Mouse (Mus musculus) heart, embryonic 14.5 days (tissue): Measurements from ENCODE around the gene Cox7b. TPM values are rescaled to one million over a fixed set of nuclear protein-coding genes. Genes with fewer than 3 reads are reported as not detected.
"Not testable (repeated sequence)": the region's sequence is repeated elsewhere in the genome, so short reads cannot be mapped to it uniquely, and the experiment has no call there.

Experiments used
- ATAC-seq: fragments of 200-750 bp; cut with Nextera tagmentation; 2 replicates; pipeline ENCODE4 v1.8.0; 2017; ENCODE audit warnings: low read depth, moderate TSS enrichment; ENCODE audit not compliant: insufficient number of reproducible peaks, insufficient read depth, low FRiP score
- H3K27ac ChIP-seq, 2 experiments: fragments of 200-500 bp in 1 of 2; fragments of 300-500 bp in 1 of 2; sonication (generic) in 1 of 2; replicated peaks in 1 of 2; 2 replicates each; pipeline ENCODE4 v1.5.1; 2012 to 2014; ENCODE audit warnings: low read depth in 2 of 2, low read length in 2 of 2, control low read depth in 1 of 2, mild to moderate bottlenecking in 1 of 2, mixed read lengths in 1 of 2; ENCODE audit not compliant: control insufficient read depth in 1 of 2, insufficient read depth in 1 of 2
- H3K27me3 ChIP-seq: fragments of 300-500 bp; sonication (generic); 2 replicates; pipeline ENCODE4 v1.6.1; 2014; ENCODE audit warnings: mild to moderate bottlenecking, low read length, control low read depth; ENCODE audit not compliant: control insufficient read depth, insufficient read depth
- H3K36me3 ChIP-seq: fragments of 300-500 bp; sonication (generic); 2 replicates; pipeline ENCODE4 v1.6.1; 2014; ENCODE audit warnings: mild to moderate bottlenecking, control low read depth, low read length, mixed read lengths; ENCODE audit not compliant: control insufficient read depth, insufficient read depth
- H3K4me1 ChIP-seq, 2 experiments: fragments of 200-500 bp in 1 of 2; fragments of 300-500 bp in 1 of 2; sonication (generic) in 1 of 2; 2 replicates each; pipeline ENCODE4 v1.6.1; 2012 to 2014; ENCODE audit warnings: low read length in 2 of 2, control low read depth in 1 of 2, mixed read lengths in 1 of 2; ENCODE audit not compliant: control insufficient read depth in 2 of 2, insufficient read depth in 2 of 2
- H3K4me2 ChIP-seq: fragments of 300-500 bp; sonication (generic); 2 replicates; pipeline ENCODE4 v1.6.1; 2014; ENCODE audit warnings: mild to moderate bottlenecking, low read length
- H3K4me3 ChIP-seq, 2 experiments: fragments of 200-500 bp in 1 of 2; fragments of 300-500 bp in 1 of 2; sonication (generic) in 1 of 2; 2 replicates each; pipeline ENCODE4 v1.5.1; 2012 to 2014; ENCODE audit warnings: low read length in 2 of 2, mild to moderate bottlenecking in 2 of 2, control low read depth in 1 of 2, low read depth in 1 of 2, moderate library complexity in 1 of 2; ENCODE audit not compliant: control insufficient read depth in 1 of 2, insufficient read depth in 1 of 2
- H3K9ac ChIP-seq: fragments of 300-500 bp; sonication (generic); 2 replicates; pipeline ENCODE4 v1.6.1; 2014; ENCODE audit warnings: mild to moderate bottlenecking, low read length
- H3K9me3 ChIP-seq: fragments of 300-500 bp; sonication (generic); 2 replicates; pipeline ENCODE4 v1.6.1; 2016; ENCODE audit warnings: low read length, control low read depth; ENCODE audit not compliant: control insufficient read depth
- WGBS: fragments of 180-500 bp; shearing (Covaris S2); extraction: QIAGEN DNeasy Blood & Tissue Kit; methylation state at CpG from one replicate; pipeline ENCODE4 v1.1.7; 2014; 5-methylcytosine and 5-hydroxymethylcytosine counted together
- polyA plus RNA-seq: library from polyadenylated mRNA; unstranded; fragments of >200 nt; fragmentation: Nextera tagmentation; extraction: Ambion mirVana; gene quantifications from 2 replicates; pipeline ENCODE4 v1.2.1, GENCODE M21; 2014

Gene Cox7b
- 1,059 and 1,079 TPM in 2 replicates for polyA plus RNA-seq

DNA sequence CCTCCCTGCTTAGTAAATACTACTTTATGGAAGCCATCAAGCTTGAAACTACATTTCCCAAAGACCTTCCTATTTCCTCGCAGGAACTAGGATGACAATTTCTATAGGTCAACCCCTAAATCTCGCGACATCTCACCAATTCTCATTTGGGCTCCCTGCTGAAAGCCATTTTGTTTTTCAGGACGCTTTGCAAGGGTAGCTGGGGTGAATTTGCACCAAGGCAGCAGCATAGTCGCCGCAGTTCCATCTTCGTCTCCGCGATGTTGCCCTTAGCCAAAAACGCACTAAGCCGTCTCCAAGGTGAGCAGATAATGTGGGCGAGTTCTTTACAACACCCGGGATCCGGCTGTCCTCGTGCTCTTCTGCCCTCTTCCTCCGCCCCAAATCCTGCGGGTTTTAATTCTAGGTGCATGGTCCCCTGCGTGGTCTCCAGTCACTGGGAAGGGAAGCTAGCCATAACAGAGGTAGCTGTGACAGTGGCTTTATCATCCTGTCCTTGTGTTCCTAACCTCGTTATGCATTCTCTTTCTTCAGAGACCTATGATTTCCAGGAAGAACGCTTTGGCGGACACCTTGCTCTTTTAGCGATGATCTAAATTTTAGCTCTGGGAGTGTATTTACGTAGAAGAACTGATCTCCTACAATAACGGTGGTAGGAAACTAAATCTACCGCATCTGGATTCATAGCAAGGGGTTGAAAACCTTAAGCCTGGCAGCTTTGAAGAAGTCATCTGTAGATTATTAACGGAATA is at the start of gene Cox7b:
Gene Cox7b, plus strand, starts transcription at position 130 of the 752 bp plus-strand sequence.
- Histone ChIP-seq H3K9me3 (no peaks in the 10 kb centered on the region), H3K27ac (peak within 1 kb of the TSS; percentile 89 to 95), H3K9ac (peak within 1 kb of the TSS; percentile 81), H3K27me3 (no peaks in the 10 kb centered on the region), H3K4me3 (peak within 1 kb of the TSS; percentile 52 to 68), H3K4me1 (no peaks in the 10 kb centered on the region; a peak in 1 of 4 replicates), H3K4me2 (peak within 1 kb of the TSS; percentile 60), H3K36me3 (peaks cover 24% of the 10 kb centered on the region)
- no peak for ATAC-seq
- WGBS = 16% methylated on average over 26 of the region's 26 CpGs

GRCm38 (mm10) chrX:106001605-106002004 is 13.9 kb upstream of the Cox7b start:
- Histone ChIP-seq H3K27ac (no peak overlapping the region), H3K4me3 (no peak overlapping the region), H3K4me2 (no peak overlapping the region), H3K9me3 (no peaks in the 10 kb centered on the region), H3K27me3 (no peaks in the 10 kb centered on the region), H3K9ac (no peak overlapping the region), H3K36me3 (peaks cover 18% of the 10 kb centered on the region), H3K4me1 (no peaks in the 10 kb centered on the region)
- ATAC-seq = no peak
- WGBS = 62% methylated on average over 1 of the region's 1 CpGs

DNA sequence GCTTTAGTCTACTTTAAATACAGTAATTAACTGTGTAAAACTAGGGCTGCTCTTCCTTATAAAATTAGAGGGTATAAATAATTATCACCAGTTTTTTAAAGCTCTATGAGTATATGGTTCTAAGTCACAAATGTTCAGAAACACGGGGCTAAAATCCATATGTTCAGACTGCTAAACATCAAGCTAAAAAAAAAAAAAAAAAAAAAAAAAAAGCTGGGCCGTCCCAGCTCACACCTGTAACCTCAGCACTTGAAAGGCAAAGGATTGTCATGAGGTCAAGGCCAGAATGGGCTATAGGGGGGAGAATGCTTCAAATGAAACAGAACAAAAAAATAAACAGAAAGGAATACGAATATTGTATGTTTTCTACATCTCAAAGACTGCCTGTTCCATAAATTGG is 4.7 kb upstream of the Cox7b start:
- no peaks in the 10 kb centered on the region for H3K36me3 ChIP-seq
- H3K4me2 ChIP-seq = peak overlapping the region; percentile 64
- H3K27me3 ChIP-seq = no peaks in the 10 kb centered on the region
- peak overlapping the region in 1 of 2 experiments; percentile 91; a peak in 1 of 4 replicates for H3K27ac ChIP-seq
- H3K4me1 ChIP-seq = peaks cover 2 to 4% of the 10 kb centered on the region in 2 experiments; a peak in 3 of 4 replicates
- 8% methylated on average over 3 of the region's 3 CpGs for WGBS
- no peaks in the 10 kb centered on the region for H3K9me3 ChIP-seq
- H3K4me3 ChIP-seq = peak overlapping the region; percentile 58 to 76
- peak overlapping the region; percentile 80 for H3K9ac ChIP-seq
- ATAC-seq = no peak

- no peaks in the 10 kb centered on the region for H3K27me3 ChIP-seq
- WGBS = 12% methylated on average over 45 of the region's 45 CpGs
- H3K27ac ChIP-seq = peak within 1 kb of the TSS; percentile 91 to 92
- peak within 1 kb of the TSS; percentile 64 for H3K4me2 ChIP-seq
- H3K4me1 ChIP-seq = peaks cover 2 to 4% of the 10 kb centered on the region in 2 experiments; a peak in 3 of 4 replicates
- H3K9ac ChIP-seq = peak within 1 kb of the TSS; percentile 80
- no peaks in the 10 kb centered on the region for H3K9me3 ChIP-seq
- peak; percentile 88 for ATAC-seq
- H3K4me3 ChIP-seq = peak within 1 kb of the TSS; percentile 58 to 76
- H3K36me3 ChIP-seq = no peaks in the 10 kb centered on the region
Observed at GRCm38 (mm10) chrX:106011465-106012159, 3.9 kb upstream of the Cox7b start, which contains the start of gene Magt1. TSS of gene Magt1 (minus strand) at chrX:106011906.

DNA sequence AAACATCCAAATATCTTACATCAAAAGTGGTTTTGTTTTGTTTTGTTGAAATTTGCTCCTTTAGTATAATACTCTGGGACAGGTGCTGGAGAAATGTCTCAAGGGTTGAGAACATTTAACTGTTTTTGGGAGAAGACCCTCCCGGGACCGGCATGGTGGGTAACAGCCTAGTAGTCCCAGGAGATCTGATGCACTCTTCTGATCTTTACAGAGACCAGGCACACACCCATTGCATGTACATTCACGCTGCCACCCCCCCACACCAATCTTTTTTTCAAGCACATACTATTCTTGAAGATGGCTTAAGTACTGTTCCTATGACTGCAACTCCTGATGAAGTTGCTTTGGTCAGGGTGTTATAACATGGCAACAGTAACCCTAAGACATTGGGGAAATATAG is 2.9 kb upstream of the Cox7b start:
- no peak overlapping the region; a peak in 1 of 4 replicates for H3K4me3 ChIP-seq
- H3K4me1 ChIP-seq = peaks cover 2 to 4% of the 10 kb centered on the region in 2 experiments; a peak in 3 of 4 replicates
- peak overlapping the region; percentile 62 for H3K4me2 ChIP-seq
- no peak for ATAC-seq
- H3K27me3 ChIP-seq = no peaks in the 10 kb centered on the region
- H3K27ac ChIP-seq = peak overlapping the region; percentile 82 to 90; a peak in 3 of 4 replicates
- 60% methylated on average over 3 of the region's 3 CpGs for WGBS
- H3K9me3 ChIP-seq = no peaks in the 10 kb centered on the region
- H3K9ac ChIP-seq = peak overlapping the region; percentile 60
- 0 out of 2 replicates have a peak, but pooled peaks cover 2% of the 10 kb centered on the region for H3K36me3 ChIP-seq

DNA sequence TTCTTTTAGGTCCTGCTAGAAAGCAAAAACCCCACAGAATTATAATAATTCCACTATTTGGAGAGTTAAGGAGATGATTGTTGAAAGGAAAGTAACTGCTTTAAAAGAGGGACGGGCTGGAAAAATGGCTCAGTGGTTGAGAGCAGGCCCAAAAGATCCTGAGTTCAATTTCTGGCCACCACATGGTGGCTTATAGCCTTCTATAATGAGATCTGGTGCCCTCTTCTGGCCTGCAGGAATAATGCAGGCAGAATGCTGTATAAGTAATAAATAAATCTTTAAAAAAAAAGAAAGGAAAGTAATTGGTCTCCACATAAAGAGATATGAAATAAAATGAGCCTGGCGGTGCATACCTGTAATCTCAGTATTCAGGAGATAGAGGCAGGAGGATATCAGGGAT is 2.3 kb upstream of the Cox7b start:
- no peak for ATAC-seq
- Histone ChIP-seq H3K9me3 (no peaks in the 10 kb centered on the region), H3K27ac (no peak overlapping the region), H3K4me1 (peaks cover 2 to 4% of the 10 kb centered on the region in 2 experiments; a peak in 3 of 4 replicates), H3K9ac (no peak overlapping the region), H3K27me3 (no peaks in the 10 kb centered on the region), H3K4me3 (no peak overlapping the region), H3K4me2 (no peak overlapping the region), H3K36me3 (0 out of 2 replicates have a peak, but pooled peaks cover 3% of the 10 kb centered on the region)
- 24% methylated on average over 2 of the region's 2 CpGs for WGBS

GRCm38 (mm10) chrX:106014741-106015377 is 641 bp upstream of the Cox7b start:
- 65% methylated on average over 2 of the region's 2 CpGs for WGBS
- not testable (repeated sequence) for H3K9me3 ChIP-seq, H3K4me3 ChIP-seq, ATAC-seq, H3K27me3 ChIP-seq, H3K4me2 ChIP-seq, H3K27ac ChIP-seq, H3K4me1 ChIP-seq, H3K9ac ChIP-seq
- peaks cover 16% of the 10 kb centered on the region for H3K36me3 ChIP-seq
